Mouse (Mus musculus): ENCODE results near the gene Fuca1.

DNA sequence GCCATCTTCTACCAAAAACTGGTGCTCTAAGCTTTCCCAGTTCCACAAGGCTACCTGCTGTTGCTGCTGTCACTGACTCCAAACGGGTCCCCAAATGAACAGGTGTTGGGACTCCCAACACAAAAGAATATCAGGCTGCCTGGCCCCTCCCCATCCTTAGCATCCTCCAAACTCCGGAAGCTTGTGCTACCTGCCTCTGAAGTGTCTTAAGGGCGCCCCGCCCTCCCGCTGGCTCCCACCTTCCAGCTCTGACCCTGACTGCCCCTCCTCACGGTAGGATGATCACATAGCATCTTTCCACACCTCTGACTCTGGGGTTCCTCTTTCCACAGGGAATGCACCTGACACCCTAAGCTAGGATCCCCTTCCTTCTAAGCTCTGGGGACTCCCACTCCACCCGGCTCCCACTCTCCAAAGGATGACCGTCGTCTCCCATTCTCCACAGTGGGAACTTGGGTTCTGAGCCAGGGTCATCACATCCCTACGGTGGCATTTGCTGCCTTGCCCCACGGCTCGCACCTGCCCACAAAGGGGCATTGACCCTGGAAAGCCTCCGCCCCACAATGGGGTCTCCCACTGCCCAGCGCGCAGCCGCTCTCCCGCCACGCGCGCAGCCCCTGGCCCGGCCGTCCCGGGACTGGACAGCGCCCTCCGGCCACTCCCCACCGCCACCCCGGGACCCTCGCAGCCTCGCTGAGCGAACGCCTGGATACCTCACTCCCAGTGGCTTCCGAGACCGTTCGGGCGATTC is 51.4 kb downstream of the Fuca1 start:
- TF ChIP-seq CTCF (IDR thresholded peaks at IDR 0.05), result no peak
- TF ChIP-seq EP300 (IDR thresholded peaks at IDR 0.05; ENCODE audit: insufficient read depth, low read depth, low read length), result no peak
- TF ChIP-seq POLR2A (IDR thresholded peaks at IDR 0.05; ENCODE audit: insufficient read depth, low read depth, low read length), result no peak; the same call in 1 of the 2 replicates
